Mouse (Mus musculus) testis, adult 2 months (tissue): ENCODE results near the gene Barhl1.

ENCODE experiments used
- CTCF ChIP-seq: fragments of 200-500 bp; IDR thresholded peaks from 2 replicates; pipeline ENCODE4 v1.5.1; 2012; ENCODE audit warnings: low read depth, mild to moderate bottlenecking, inconsistent platforms, low read length, moderate library complexity; ENCODE audit not compliant: control insufficient read depth, insufficient read depth, insufficient replicate concordance
- POLR2A ChIP-seq: fragments of 200-500 bp; IDR thresholded peaks from 2 replicates; pipeline ENCODE4 v1.6.1; 2012; ENCODE audit warnings: low read depth, mild to moderate bottlenecking, inconsistent platforms, low read length, moderate library complexity; ENCODE audit not compliant: control insufficient read depth

DNA sequence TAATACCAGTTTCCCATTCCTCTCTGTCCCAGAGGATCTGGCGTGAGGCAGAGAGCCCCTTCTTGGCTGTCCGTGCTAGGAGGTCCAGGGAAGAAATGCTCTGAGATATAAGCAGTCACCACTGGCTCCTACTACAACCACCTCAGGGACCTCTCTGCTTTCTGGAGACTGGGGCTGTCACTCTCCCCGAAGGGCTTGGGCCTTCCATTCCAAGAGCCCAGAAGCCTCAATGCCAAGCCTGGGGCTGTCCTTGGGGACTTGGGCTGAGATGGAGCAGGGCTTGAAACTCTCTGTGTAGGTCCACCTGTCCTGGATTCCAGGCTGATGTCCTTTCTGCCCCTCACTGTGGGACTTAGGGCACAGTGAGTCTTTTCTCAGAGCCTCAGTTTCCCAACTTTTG lies 5.6 kb downstream of the Barhl1 start:
- TF ChIP-seq CTCF = no peak
- no peak for TF ChIP-seq POLR2A
